In genomic region chr16:24465633-24466032, GRCm38 (mm10) we compare ENCODE assay signal across 14 mouse cellular contexts.
DNase-seq lines count a peak whose midpoint lies in the region; ATAC-seq lines count a peak whose summit lies in the region.
"Had no signal": no experiment of that assay in that cellular context is flagged by ENCODE, and none has a peak within 500 bp of the region (broad histone marks: within the 10 kb centered on the region; RNA-seq: fewer than 3 reads in every experiment).

No protein-coding gene starts in this region.

- H3K27ac ChIP-seq in kidney, embryonic 14.5 days (ENCODE audit: low read depth, low read length) = no peak overlapping the region
- H3K27ac ChIP-seq: embryonic facial prominence, embryonic 13.5 days; forebrain, embryonic 12.5 days; hindbrain, embryonic 12.5 days; midbrain, embryonic 10.5 days had no signal

- ATAC-seq in kidney, embryonic 14.5 days (ENCODE audit: low FRiP score, low TSS enrichment) = no peak
- no peak for ATAC-seq in CD4-positive, CD25-positive, alpha-beta regulatory T cell, adult 4 months

- H3K27me3 ChIP-seq in kidney, embryonic 14.5 days (ENCODE audit: control insufficient read depth, insufficient read depth, low read length) = no peaks in the 10 kb centered on the region
- H3K27me3 ChIP-seq: embryonic facial prominence, embryonic 13.5 days; forebrain, embryonic 12.5 days; hindbrain, embryonic 12.5 days had no signal

- H3K4me3 ChIP-seq in kidney, embryonic 14.5 days (ENCODE audit: low read length) = no peak overlapping the region
- H3K4me3 ChIP-seq: embryonic facial prominence, embryonic 13.5 days; forebrain, embryonic 12.5 days; hindbrain, embryonic 12.5 days; midbrain, embryonic 10.5 days had no signal

- DNase-seq in adrenal gland, postnatal 14 days = peak; percentile 34
- DNase-seq in adrenal gland, adult 8-10 months = no peak
- DNase-seq in kidney, adult 11 months = peak; percentile 67
- peak; percentile 61 for DNase-seq in brain, adult 2 months (ENCODE audit: low read depth, low spot score)
- peak; percentile 65 to 72 for DNase-seq in kidney, adult 8-10 months
- no peak for DNase-seq in B cell, adult 2 months
- DNase-seq: lung, adult 18-20 months had no signal

- no peaks in the 10 kb centered on the region for H3K4me1 ChIP-seq in kidney, embryonic 14.5 days (ENCODE audit: control insufficient read depth, insufficient read depth, low read length)
- H3K4me1 ChIP-seq: embryonic facial prominence, embryonic 13.5 days had no signal

- no peak overlapping the region for H3K4me2 ChIP-seq in kidney, embryonic 14.5 days (replicated peaks; ENCODE audit: low read depth, low read length)
- H3K4me2 ChIP-seq: embryonic facial prominence, embryonic 13.5 days; forebrain, embryonic 12.5 days; hindbrain, embryonic 12.5 days had no signal

- no peaks in the 10 kb centered on the region for H3K36me3 ChIP-seq in kidney, embryonic 14.5 days (ENCODE audit: control insufficient read depth, insufficient read depth, low read length)
- H3K36me3 ChIP-seq: forebrain, embryonic 12.5 days; G1E; hindbrain, embryonic 12.5 days; midbrain, embryonic 10.5 days had no signal

- H3K9ac ChIP-seq in kidney, embryonic 14.5 days (ENCODE audit: low read depth, low read length) = no peak overlapping the region
- H3K9ac ChIP-seq: embryonic facial prominence, embryonic 13.5 days; forebrain, embryonic 12.5 days; hindbrain, embryonic 12.5 days had no signal

- H3K9me3 ChIP-seq in kidney, embryonic 14.5 days (ENCODE audit: control insufficient read depth, low read length) = no peaks in the 10 kb centered on the region
- H3K9me3 ChIP-seq: embryonic facial prominence, embryonic 13.5 days; forebrain, embryonic 12.5 days; hindbrain, embryonic 12.5 days; midbrain, embryonic 10.5 days had no signal

- 88% methylated on average over 5 of the region's 5 CpGs for WGBS in kidney, embryonic 14.5 days

Comparison
In these comparisons a context has a peak if more than half of its experiments do, and no peak if none do; other contexts are left out.
1. DNase-seq: peak in adrenal gland, postnatal 14 days (single experiment), kidney, adult 11 months (single experiment), brain, adult 2 months (single experiment) and kidney, adult 8-10 months (2 of 2); none in adrenal gland, adult 8-10 months (single experiment) and B cell, adult 2 months (0 of 2).